ENCODE assay signal across 14 mouse cellular contexts in genomic region chr1:82590266-82590665, GRCm38 (mm10). TPM values are rescaled to one million over a fixed set of nuclear protein-coding genes. Genes with fewer than 3 reads are reported as not detected.
"Had no signal": no experiment of that assay in that cellular context is flagged by ENCODE, and none has a peak within 500 bp of the region (broad histone marks: within the 10 kb centered on the region; RNA-seq: fewer than 3 reads in every experiment).

No protein-coding gene starts in this region.

- H3K4me2 ChIP-seq: limb, embryonic 15.5 days; liver, embryonic 13.5 days; lung, embryonic 15.5 days; midbrain, embryonic 13.5 days had no signal

- H3K9me3 ChIP-seq: limb, embryonic 15.5 days; liver, embryonic 13.5 days; lung, embryonic 15.5 days; midbrain, embryonic 13.5 days had no signal

- ATAC-seq: intestine, embryonic 16.5 days; liver, postnatal 0 days; midbrain, embryonic 13.5 days had no signal

- H3K36me3 ChIP-seq: limb, embryonic 15.5 days; liver, embryonic 13.5 days; lung, embryonic 15.5 days; midbrain, embryonic 13.5 days had no signal

- H3K27ac ChIP-seq: limb, embryonic 15.5 days; liver, embryonic 13.5 days; lung, embryonic 15.5 days; midbrain, embryonic 13.5 days had no signal

- H3K4me3 ChIP-seq: limb, embryonic 15.5 days; liver, embryonic 13.5 days; lung, embryonic 15.5 days; midbrain, embryonic 13.5 days had no signal

- H3K9ac ChIP-seq: limb, embryonic 15.5 days; liver, embryonic 13.5 days; liver, postnatal 0 days; lung, embryonic 15.5 days; midbrain, embryonic 13.5 days had no signal

- DNase-seq: layer of hippocampus, adult 9-11 months; layer of hippocampus, postnatal 36 days; liver, embryonic 13.5 days; liver, postnatal 0 days; lung, postnatal 36 days; right cerebral cortex, adult 18-20 months; right cerebral cortex, postnatal 25 days; thymus, adult 2 months; thymus, postnatal 25 days had no signal

- H3K27me3 ChIP-seq: lung, embryonic 15.5 days had no signal

RNA-seq across cellular contexts. Expression of gene Col4a3, which starts 3.5 kb away (rescaled TPM):
- total RNA-seq: megakaryocyte progenitor cell, adult 5-6 weeks had no signal
